Mouse (Mus musculus): ENCODE measurements around the gene Ptma. TPM values are rescaled to one million over a fixed set of nuclear protein-coding genes. Genes with fewer than 3 reads are reported as not detected.
"Not testable (repeated sequence)": the region's sequence is repeated elsewhere in the genome, so short reads cannot be mapped to it uniquely, and the experiment has no call there.

Gene Ptma
- polyA plus RNA-seq (2011; ENCODE audit: insufficient read length, low read depth, missing spikeins), result 1,524 and 1,625 TPM in 2 replicates

DNA sequence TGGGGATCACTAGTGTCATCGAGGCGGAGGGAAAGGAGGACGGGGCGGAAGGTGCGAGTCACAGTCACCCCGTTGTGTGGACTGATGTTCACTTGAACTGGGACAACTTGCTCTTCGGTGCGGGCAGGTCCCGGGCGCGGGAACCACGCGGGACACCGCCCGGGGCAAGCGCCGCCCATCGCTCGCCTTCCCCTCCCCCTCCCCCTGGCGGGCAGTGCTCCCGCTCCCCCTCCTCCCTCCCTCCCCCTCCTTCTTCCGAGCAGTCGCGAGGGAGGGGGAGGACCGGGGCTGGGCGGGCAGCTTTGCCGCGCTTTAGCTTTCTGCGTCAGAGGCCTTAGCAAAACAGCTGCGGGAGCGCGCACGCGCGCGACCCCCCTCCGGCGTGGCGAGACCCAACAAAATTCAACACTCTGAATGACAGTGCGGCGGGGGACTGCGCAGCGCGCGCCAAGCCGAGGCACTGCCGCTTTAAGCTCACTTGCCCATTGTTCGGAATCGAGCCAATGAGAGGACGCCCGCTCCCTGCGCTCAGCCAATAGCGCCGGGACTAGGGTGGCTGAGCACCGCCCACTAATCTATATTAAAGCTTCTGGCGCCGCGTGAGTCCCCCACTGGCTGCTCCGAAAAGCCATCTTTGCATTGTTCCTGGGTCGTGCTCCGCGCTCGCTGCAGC lies at the start of gene Ptma:
TSS of gene Ptma (plus strand) at position 611 of the 673 bp plus-strand sequence.
- TF ChIP-seq POLR2A (IDR thresholded peaks at IDR 0.05; ENCODE audit: low read depth, low read length), result peak; percentile 91
- TF ChIP-seq CTCF (IDR thresholded peaks at IDR 0.05; ENCODE audit: borderline replicate concordance, insufficient read depth, low read length), result no peak
- H3K27ac ChIP-seq (ENCODE audit: insufficient read depth, low read length), result peak within 1 kb of the TSS; percentile 98
- H3K4me1 ChIP-seq (ENCODE audit: control insufficient read depth, insufficient read depth, low read length), result peaks cover 5% of the 10 kb centered on the region
- H3K4me3 ChIP-seq (ENCODE audit: insufficient read depth, low read length), result peak within 1 kb of the TSS; percentile 96

DNA sequence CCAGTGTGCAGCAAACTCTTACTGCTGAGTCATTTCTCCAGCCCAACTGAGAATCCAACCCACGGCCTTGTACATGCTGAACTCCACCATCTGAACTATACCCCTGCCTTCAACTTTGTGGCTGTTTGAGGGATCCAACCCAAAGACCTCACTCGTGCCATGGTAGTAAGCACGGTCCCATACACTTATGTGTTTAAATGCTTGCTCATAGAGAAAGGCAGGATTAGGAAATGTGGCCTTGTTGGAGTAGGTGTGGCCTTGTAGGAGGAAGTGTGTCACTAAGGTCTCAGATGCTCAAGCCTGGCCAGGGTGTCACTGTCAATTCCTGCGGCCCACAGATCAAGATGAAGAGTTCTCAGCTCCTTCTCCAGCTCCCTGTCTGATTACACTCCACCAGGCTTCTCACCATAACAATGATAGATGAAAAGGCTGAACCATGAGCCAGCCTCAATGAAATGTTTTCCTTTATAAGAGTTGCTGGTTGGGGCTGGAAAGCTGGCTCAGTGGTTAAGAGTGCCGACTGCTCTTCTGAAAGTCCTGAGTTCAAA lies 48.7 kb upstream of the Ptma start:
- H3K27ac ChIP-seq (ENCODE audit: insufficient read depth, low read length), result no peak overlapping the region

GRCm38 (mm10) chr1:86479099-86479825 lies 47.3 kb upstream of the Ptma start:
- Histone ChIP-seq H3K4me3 (ENCODE audit: insufficient read depth, low read length) (no peak overlapping the region), H3K27ac (ENCODE audit: insufficient read depth, low read length) (no peak overlapping the region), H3K4me1 (ENCODE audit: control insufficient read depth, insufficient read depth, low read length) (no peaks in the 10 kb centered on the region)
- TF ChIP-seq CTCF (IDR thresholded peaks at IDR 0.05; ENCODE audit: borderline replicate concordance, insufficient read depth, low read length), result no peak
- TF ChIP-seq POLR2A (IDR thresholded peaks at IDR 0.05; ENCODE audit: low read depth, low read length), result no peak

More for the DNA sequence above, 48.7 kb upstream of the Ptma start:
- TF ChIP-seq POLR2A (IDR thresholded peaks at IDR 0.05; ENCODE audit: low read depth, low read length) (no peak), CTCF (IDR thresholded peaks at IDR 0.05; ENCODE audit: borderline replicate concordance, insufficient read depth, low read length) (no peak)
- Histone ChIP-seq H3K4me1 (ENCODE audit: control insufficient read depth, insufficient read depth, low read length) (0 out of 2 replicates have a peak, but pooled peaks cover under 1% of the 10 kb centered on the region), H3K4me3 (ENCODE audit: insufficient read depth, low read length) (no peak overlapping the region)

DNA sequence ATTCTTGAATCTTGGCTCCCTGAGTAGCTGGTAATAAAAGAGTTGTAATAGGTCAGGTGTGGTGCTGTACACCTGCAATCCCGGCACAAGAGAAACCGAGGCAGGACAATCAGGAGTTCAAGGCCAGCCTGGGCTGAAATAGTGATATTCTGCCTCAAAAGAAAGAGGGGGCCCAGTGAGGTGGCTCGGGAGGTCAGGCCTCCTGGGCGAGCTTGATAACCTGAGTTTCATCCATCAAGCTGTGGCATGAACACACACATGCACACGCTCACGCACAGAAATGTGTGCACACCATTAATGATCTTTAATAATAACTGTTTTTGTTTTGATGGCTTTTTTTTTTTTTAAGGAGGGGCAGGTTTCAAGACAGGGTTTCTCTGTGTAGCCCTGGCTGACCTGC lies 46.2 kb upstream of the Ptma start:
- no peak overlapping the region for H3K4me3 ChIP-seq (ENCODE audit: insufficient read depth, low read length)
- H3K4me1 ChIP-seq (ENCODE audit: control insufficient read depth, insufficient read depth, low read length), result no peaks in the 10 kb centered on the region
- H3K27ac ChIP-seq (ENCODE audit: insufficient read depth, low read length), result no peak overlapping the region
- no peak for TF ChIP-seq POLR2A (IDR thresholded peaks at IDR 0.05; ENCODE audit: low read depth, low read length)
- no peak for TF ChIP-seq CTCF (IDR thresholded peaks at IDR 0.05; ENCODE audit: borderline replicate concordance, insufficient read depth, low read length)

GRCm38 (mm10) chr1:86480735-86481447 lies 45.6 kb upstream of the Ptma start:
- Histone ChIP-seq H3K4me1 (ENCODE audit: control insufficient read depth, insufficient read depth, low read length) (no peaks in the 10 kb centered on the region), H3K4me3 (ENCODE audit: insufficient read depth, low read length) (no peak overlapping the region), H3K27ac (ENCODE audit: insufficient read depth, low read length) (no peak overlapping the region)
- TF ChIP-seq CTCF (IDR thresholded peaks at IDR 0.05; ENCODE audit: borderline replicate concordance, insufficient read depth, low read length) (no peak), POLR2A (IDR thresholded peaks at IDR 0.05; ENCODE audit: low read depth, low read length) (no peak)

GRCm38 (mm10) chr1:86481468-86481867 lies 45.1 kb upstream of the Ptma start:
- no peak for TF ChIP-seq CTCF (IDR thresholded peaks at IDR 0.05; ENCODE audit: borderline replicate concordance, insufficient read depth, low read length)
- TF ChIP-seq POLR2A (IDR thresholded peaks at IDR 0.05; ENCODE audit: low read depth, low read length), result no peak
- Histone ChIP-seq H3K4me3 (ENCODE audit: insufficient read depth, low read length) (no peak overlapping the region), H3K27ac (ENCODE audit: insufficient read depth, low read length) (no peak overlapping the region), H3K4me1 (ENCODE audit: control insufficient read depth, insufficient read depth, low read length) (no peaks in the 10 kb centered on the region)

DNA sequence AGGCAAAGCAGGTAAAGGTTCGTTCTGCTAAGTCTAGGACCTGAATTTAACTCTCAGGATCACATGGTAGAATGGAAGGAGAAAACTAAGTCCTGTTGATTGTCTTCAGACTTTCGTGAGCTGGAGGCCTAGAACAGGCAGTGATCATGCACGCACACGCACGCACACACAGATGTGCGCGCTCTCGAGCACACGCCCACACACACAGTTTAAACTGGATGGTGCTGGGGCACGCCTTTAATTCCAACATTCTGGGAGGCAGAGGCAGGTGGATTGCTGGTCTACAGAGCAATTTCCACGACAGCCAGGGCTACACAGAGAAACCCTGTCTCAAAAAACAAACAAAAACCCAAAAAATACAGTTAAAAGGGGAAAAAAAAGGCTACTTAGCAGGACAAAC lies 44.2 kb upstream of the Ptma start:
- Histone ChIP-seq H3K27ac (ENCODE audit: insufficient read depth, low read length) (no peak overlapping the region), H3K4me1 (ENCODE audit: control insufficient read depth, insufficient read depth, low read length) (no peaks in the 10 kb centered on the region), H3K4me3 (ENCODE audit: insufficient read depth, low read length) (no peak overlapping the region)
- TF ChIP-seq CTCF (IDR thresholded peaks at IDR 0.05; ENCODE audit: borderline replicate concordance, insufficient read depth, low read length), result no peak
- TF ChIP-seq POLR2A (IDR thresholded peaks at IDR 0.05; ENCODE audit: low read depth, low read length), result no peak

GRCm38 (mm10) chr1:86482761-86483160 lies 43.8 kb upstream of the Ptma start:
- Histone ChIP-seq H3K4me1 (ENCODE audit: control insufficient read depth, insufficient read depth, low read length) (no peaks in the 10 kb centered on the region), H3K27ac (ENCODE audit: insufficient read depth, low read length) (no peak overlapping the region), H3K4me3 (ENCODE audit: insufficient read depth, low read length) (no peak overlapping the region)
- TF ChIP-seq POLR2A (IDR thresholded peaks at IDR 0.05; ENCODE audit: low read depth, low read length) (no peak), CTCF (IDR thresholded peaks at IDR 0.05; ENCODE audit: borderline replicate concordance, insufficient read depth, low read length) (no peak)

- no peaks in the 10 kb centered on the region for H3K4me1 ChIP-seq (ENCODE audit: control insufficient read depth, insufficient read depth, low read length)
- TF ChIP-seq CTCF (IDR thresholded peaks at IDR 0.05; ENCODE audit: borderline replicate concordance, insufficient read depth, low read length), result no peak
- TF ChIP-seq POLR2A (IDR thresholded peaks at IDR 0.05; ENCODE audit: low read depth, low read length), result no peak
- no peak overlapping the region for H3K27ac ChIP-seq (ENCODE audit: insufficient read depth, low read length)
- H3K4me3 ChIP-seq (ENCODE audit: insufficient read depth, low read length), result no peak overlapping the region
Observed at GRCm38 (mm10) chr1:86485346-86485745, 41.2 kb upstream of the Ptma start.

GRCm38 (mm10) chr1:86485858-86486257 lies 40.7 kb upstream of the Ptma start:
- not testable (repeated sequence) for H3K27ac ChIP-seq (ENCODE audit: insufficient read depth, low read length); H3K4me1 ChIP-seq (ENCODE audit: control insufficient read depth, insufficient read depth, low read length); H3K4me3 ChIP-seq (ENCODE audit: insufficient read depth, low read length)
